Mouse (Mus musculus) neutrophil, adult 5-6 weeks (primary cell): ENCODE measurements around the gene Gm20517. TPM values are rescaled to one million over a fixed set of nuclear protein-coding genes. Genes with fewer than 3 reads are reported as not detected.
A peak's percentile ranks its signal among the peaks of the same experiment; 100 is the strongest.

Experiments
- ATAC-seq: fragments of 151-379, 151-347 bp; 2 replicates; pipeline ENCODE4 v1.8.0; 2017; ENCODE audit warnings: mild to moderate bottlenecking, moderate TSS enrichment; ENCODE audit not compliant: insufficient number of reproducible peaks, poor library complexity, low FRiP score, severe bottlenecking; ENCODE audit errors: extremely low read depth
- total RNA-seq: library from RNA; stranded (forward); fragments of 200-1000 nt; gene quantifications from 2 replicates; pipeline ENCODE4 v1.2.3, GENCODE M21; 2017

The Gm20517 gene
- total RNA-seq, 1 experiment from 2014 or later, result 3.3 TPM

GRCm38 (mm10) chr17:47657901-47658300, 46.5 kb downstream of the Gm20517 start:
- ATAC-seq, result no peak

- ATAC-seq, result no peak
Observed at GRCm38 (mm10) chr17:47658741-47659243, 47.4 kb downstream of the Gm20517 start.

GRCm38 (mm10) chr17:47663009-47663713, 51.8 kb downstream of the Gm20517 start:
- no peak for ATAC-seq

- no peak for ATAC-seq
Observed at GRCm38 (mm10) chr17:47664474-47664873, 53.1 kb downstream of the Gm20517 start.

GRCm38 (mm10) chr17:47669166-47669565, 57.8 kb downstream of the Gm20517 start:
- ATAC-seq, result no peak

GRCm38 (mm10) chr17:47671988-47672310, 60.6 kb downstream of the Gm20517 start:
- no peak for ATAC-seq

- no peak for ATAC-seq
Observed at GRCm38 (mm10) chr17:47672311-47673111, 61.1 kb downstream of the Gm20517 start.

GRCm38 (mm10) chr17:47676581-47676980, 65.2 kb downstream of the Gm20517 start:
- ATAC-seq, result 0 out of 2 replicates have a peak, but pooled peaks have one; percentile 34

GRCm38 (mm10) chr17:47678238-47678637, 66.8 kb downstream of the Gm20517 start:
- ATAC-seq, result no peak

GRCm38 (mm10) chr17:47678702-47679101, 67.3 kb downstream of the Gm20517 start:
- no peak for ATAC-seq

- ATAC-seq, result no peak
Observed at GRCm38 (mm10) chr17:47682836-47683235, 71.4 kb downstream of the Gm20517 start.

- ATAC-seq, result peak; percentile 91
Observed at GRCm38 (mm10) chr17:47687409-47688343, 76.3 kb downstream of the Gm20517 start.

GRCm38 (mm10) chr17:47688344-47688607, 76.9 kb downstream of the Gm20517 start, which contains the start of gene Tomm6:
TSS of gene Tomm6 (minus strand) at chr17:47688386.
- ATAC-seq, result no peak

- ATAC-seq, result no peak
Observed at GRCm38 (mm10) chr17:47688608-47689575, 77.5 kb downstream of the Gm20517 start, which contains the start of gene Frs3. TSS of gene Frs3 (plus strand) at chr17:47689030.

GRCm38 (mm10) chr17:47689894-47690293, 78.5 kb downstream of the Gm20517 start:
- ATAC-seq, result no peak

- no peak for ATAC-seq
Observed at GRCm38 (mm10) chr17:47691650-47692049, 80.3 kb downstream of the Gm20517 start.

GRCm38 (mm10) chr17:47693671-47694441, 82.5 kb downstream of the Gm20517 start:
- no peak for ATAC-seq

- no peak for ATAC-seq
Observed at GRCm38 (mm10) chr17:47694442-47694502, 82.9 kb downstream of the Gm20517 start, which contains the start of gene Gm21981. TSS of gene Gm21981 (minus strand) at chr17:47694455.
